Mouse (Mus musculus): ENCODE measurements at regions not wholly inside any gene's neighbourhood (a gene's known extent, or its start where the extent isn't known, plus 50 kb on each side); places are given as distances from the start of the nearest gene placed in this dataset.

- TF ChIP-seq POLR2A (IDR thresholded peaks at IDR 0.05; ENCODE audit: control insufficient read depth, low read depth, low read length) (no peak), CTCF (IDR thresholded peaks at IDR 0.05; ENCODE audit: control insufficient read depth, insufficient read depth, insufficient replicate concordance, low read depth, low read length) (no peak)
Measured at GRCm38 (mm10) chr17:14588086-14588817, 105.8 kb downstream of the Thbs2 start.
